Mouse (Mus musculus): ENCODE measurements around the gene Inpp5f.

- TF ChIP-seq TCF3 (IDR thresholded peaks at IDR 0.05; ENCODE audit: insufficient read length, low read depth) (no peak), POLR2A (IDR thresholded peaks at IDR 0.05; ENCODE audit: insufficient read length, low read depth) (peak; percentile 64), MAX (IDR thresholded peaks at IDR 0.05; ENCODE audit: low read depth) (no peak), E2F4 (IDR thresholded peaks at IDR 0.05; ENCODE audit: insufficient read depth) (no peak), POLR2AphosphoS2 (IDR thresholded peaks at IDR 0.05; ENCODE audit: insufficient read length, low read depth) (peak; percentile 31), TCF12 (IDR thresholded peaks at IDR 0.05; ENCODE audit: insufficient read depth, poor library complexity, severe bottlenecking) (no peak), MYOD1 (IDR thresholded peaks at IDR 0.05; ENCODE audit: control insufficient read depth in 1 of 3, insufficient read length in 2 of 3, low read depth in 2 of 3) (peak in 1 of 3 experiments; percentile 58), USF1 (IDR thresholded peaks at IDR 0.05; ENCODE audit: low read depth) (no peak), CEBPB (IDR thresholded peaks at IDR 0.05; ENCODE audit: insufficient read depth, poor library complexity, severe bottlenecking) (no peak), MYOG (IDR thresholded peaks at IDR 0.05; ENCODE audit: control insufficient read depth in 1 of 3, insufficient read depth in 1 of 3, insufficient read length in 2 of 3, low read depth in 2 of 3) (peak in 1 of 3 experiments; percentile 45), REST (IDR thresholded peaks at IDR 0.05; ENCODE audit: insufficient read depth, insufficient read length) (no peak)
Measured at GRCm38 (mm10) chr7:128610897-128611798, at the start of gene Inpp5f.

Measured in myocyte (in vitro differentiated cells).